Mouse (Mus musculus) stomach, embryonic 15.5 days (tissue): ENCODE measurements around the gene Fam219b. TPM values are rescaled to one million over a fixed set of nuclear protein-coding genes. Genes with fewer than 3 reads are reported as not detected.

Source experiments
- ATAC-seq: fragments of 200-750 bp; cut with Nextera tagmentation; 2 replicates; pipeline ENCODE4 v1.8.0; 2017; ENCODE audit warnings: low read depth, moderate number of reproducible peaks, moderate TSS enrichment; ENCODE audit not compliant: insufficient read depth, low FRiP score
- H3K27ac ChIP-seq: fragments of 300-500 bp; sonication (generic); 2 replicates; pipeline ENCODE4 v1.5.1; 2015; ENCODE audit warnings: mild to moderate bottlenecking, inconsistent platforms
- H3K27me3 ChIP-seq: fragments of 300-500 bp; sonication (generic); replicated peaks from 2 replicates; pipeline ENCODE4 v1.6.1; 2015; ENCODE audit warnings: inconsistent platforms
- H3K36me3 ChIP-seq: fragments of 300-500 bp; sonication (generic); 2 replicates; pipeline ENCODE4 v1.6.1; 2015; ENCODE audit warnings: inconsistent platforms
- H3K4me1 ChIP-seq: fragments of 300-500 bp; sonication (generic); 2 replicates; pipeline ENCODE4 v1.6.1; 2015; ENCODE audit warnings: inconsistent platforms
- H3K4me2 ChIP-seq: fragments of 300-500 bp; sonication (generic); 2 replicates; pipeline ENCODE4 v1.6.1; 2015; ENCODE audit warnings: mild to moderate bottlenecking, inconsistent platforms
- H3K4me3 ChIP-seq: fragments of 300-500 bp; sonication (generic); replicated peaks from 2 replicates; pipeline ENCODE4 v1.5.1; 2015; ENCODE audit warnings: inconsistent platforms
- H3K9ac ChIP-seq: fragments of 300-500 bp; sonication (generic); 2 replicates; pipeline ENCODE4 v1.6.1; 2015; ENCODE audit warnings: inconsistent platforms
- H3K9me3 ChIP-seq: fragments of 300-500 bp; sonication (generic); 2 replicates; pipeline ENCODE4 v1.6.1; 2016; ENCODE audit warnings: inconsistent platforms
- WGBS: fragments of 180-500 bp; shearing (Covaris S2); methylation state at CpG from one replicate; pipeline ENCODE4 v1.1.7; 2015; 5-methylcytosine and 5-hydroxymethylcytosine counted together
- polyA plus RNA-seq: library from polyadenylated mRNA; unstranded; fragments of >200 nt; fragmentation: Nextera tagmentation; extraction: Ambion mirVana; gene quantifications from 2 replicates; pipeline ENCODE4 v1.2.1, GENCODE M21; 2015

Gene Fam219b
- polyA plus RNA-seq = 18.7 and 19.7 TPM in 2 replicates

DNA sequence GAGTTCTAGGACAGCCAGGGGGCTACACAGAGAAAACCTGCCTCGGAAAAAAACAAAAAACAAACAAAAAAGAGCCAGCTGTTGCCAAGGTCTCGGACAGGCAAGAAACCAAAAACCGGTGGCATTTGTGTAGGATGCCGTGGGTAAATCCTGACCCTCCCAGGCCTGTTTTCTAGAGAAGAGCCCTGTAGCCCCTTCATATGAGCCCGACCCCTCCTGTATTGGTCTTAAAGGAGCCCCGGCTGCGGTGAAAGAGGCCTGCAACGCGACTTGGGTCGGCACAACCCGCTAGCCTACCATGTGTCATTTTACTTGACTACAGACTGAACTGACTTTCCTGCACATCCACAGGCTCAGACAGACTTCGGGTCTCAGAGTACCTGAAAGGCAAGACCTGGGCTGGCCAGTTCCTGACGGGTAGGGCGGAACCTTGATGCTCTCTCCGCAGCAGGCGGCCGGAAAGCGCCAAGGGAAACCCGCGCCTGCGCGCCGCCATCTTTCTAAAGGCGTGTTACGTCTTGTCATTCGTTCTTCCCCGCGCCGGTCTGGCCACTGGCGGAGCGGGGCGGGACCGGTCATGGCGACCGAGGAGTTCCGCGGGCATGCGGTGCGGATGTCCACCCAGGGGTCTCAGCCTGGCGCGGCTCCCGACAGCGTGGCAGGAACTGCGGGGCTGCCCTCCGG is at the start of gene Fam219b:
Gene Fam219b (plus strand): TSS at position 485 of the 684 bp plus-strand sequence.
- peaks cover 22% of the 10 kb centered on the region; the same call in 1 of the 2 replicates for H3K36me3 ChIP-seq
- H3K9me3 ChIP-seq = no peaks in the 10 kb centered on the region
- 2% methylated on average over 32 of the region's 45 CpGs for WGBS
- peak within 1 kb of the TSS; percentile 68 for H3K4me2 ChIP-seq
- peak within 1 kb of the TSS; percentile 87 for H3K9ac ChIP-seq
- H3K4me3 ChIP-seq = peak within 1 kb of the TSS; percentile 89
- H3K27ac ChIP-seq = peak within 1 kb of the TSS; percentile 86
- H3K4me1 ChIP-seq = peaks cover 9% of the 10 kb centered on the region
- ATAC-seq = peak; percentile 92
- H3K27me3 ChIP-seq = no peaks in the 10 kb centered on the region

- no peaks in the 10 kb centered on the region for H3K27me3 ChIP-seq
- 72% methylated on average over 7 of the region's 7 CpGs for WGBS
- H3K4me2 ChIP-seq = no peak overlapping the region
- no peaks in the 10 kb centered on the region for H3K9me3 ChIP-seq
- H3K9ac ChIP-seq = no peak overlapping the region
- H3K27ac ChIP-seq = no peak overlapping the region
- ATAC-seq = no peak
- no peaks in the 10 kb centered on the region for H3K4me1 ChIP-seq
- H3K36me3 ChIP-seq = no peaks in the 10 kb centered on the region
- no peak overlapping the region for H3K4me3 ChIP-seq
Observed at GRCm38 (mm10) chr9:57487807-57488206, 49.5 kb upstream of the Fam219b start.

- Histone ChIP-seq H3K9me3 (no peaks in the 10 kb centered on the region), H3K27ac (no peak overlapping the region), H3K27me3 (no peaks in the 10 kb centered on the region), H3K4me1 (no peaks in the 10 kb centered on the region), H3K36me3 (no peaks in the 10 kb centered on the region), H3K4me2 (no peak overlapping the region), H3K4me3 (no peak overlapping the region), H3K9ac (no peak overlapping the region)
- no peak for ATAC-seq
- 93% methylated on average over 2 of the region's 2 CpGs for WGBS
Observed at GRCm38 (mm10) chr9:57493532-57493931, 43.8 kb upstream of the Fam219b start.

GRCm38 (mm10) chr9:57494970-57495369 is 42.4 kb upstream of the Fam219b start:
- Histone ChIP-seq H3K4me1 (no peaks in the 10 kb centered on the region), H3K9ac (no peak overlapping the region), H3K4me2 (no peak overlapping the region), H3K27me3 (peaks cover 4% of the 10 kb centered on the region), H3K9me3 (no peaks in the 10 kb centered on the region), H3K4me3 (no peak overlapping the region), H3K36me3 (no peaks in the 10 kb centered on the region), H3K27ac (no peak overlapping the region)
- ATAC-seq = no peak

DNA sequence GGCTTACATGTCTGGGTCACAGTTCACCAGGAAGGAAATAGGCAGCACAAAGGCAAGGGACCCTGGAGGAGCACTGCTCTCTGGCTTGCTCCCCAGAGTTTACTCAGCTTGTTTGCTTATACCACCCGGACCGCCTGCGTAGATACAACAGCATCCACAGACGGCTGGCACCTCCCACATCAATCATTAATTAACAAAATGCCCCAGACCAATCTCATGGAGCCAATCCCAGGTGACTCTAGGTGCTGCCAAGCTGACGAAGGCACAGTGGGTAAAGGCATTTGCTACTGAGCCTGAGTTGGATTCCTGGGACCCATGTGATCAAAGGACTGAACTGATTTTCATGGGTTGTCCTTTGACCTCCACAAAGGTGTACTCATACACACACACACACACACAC is 40.1 kb upstream of the Fam219b start:
- H3K4me1 ChIP-seq = peaks cover 6% of the 10 kb centered on the region; the same call in 1 of the 2 replicates
- no peak overlapping the region for H3K27ac ChIP-seq
- H3K9ac ChIP-seq = no peak overlapping the region
- no peak for ATAC-seq
- peaks cover 26% of the 10 kb centered on the region for H3K27me3 ChIP-seq
- no peak overlapping the region for H3K4me2 ChIP-seq
- H3K4me3 ChIP-seq = no peak overlapping the region
- 43% methylated on average over 5 of the region's 5 CpGs for WGBS
- H3K36me3 ChIP-seq = no peaks in the 10 kb centered on the region
- H3K9me3 ChIP-seq = no peaks in the 10 kb centered on the region

- no peak for ATAC-seq
- Histone ChIP-seq H3K27me3 (peaks cover 39% of the 10 kb centered on the region), H3K9me3 (no peaks in the 10 kb centered on the region), H3K4me3 (no peak overlapping the region), H3K9ac (no peak overlapping the region), H3K36me3 (no peaks in the 10 kb centered on the region), H3K4me1 (peaks cover 16% of the 10 kb centered on the region), H3K27ac (no peak overlapping the region), H3K4me2 (no peak overlapping the region)
- 55% methylated on average over 7 of the region's 7 CpGs for WGBS
Observed at GRCm38 (mm10) chr9:57498536-57498935, 38.8 kb upstream of the Fam219b start.

- Histone ChIP-seq H3K27me3 (peaks cover 68% of the 10 kb centered on the region), H3K4me1 (peaks cover 34% of the 10 kb centered on the region), H3K9ac (no peak overlapping the region), H3K4me3 (no peak overlapping the region), H3K36me3 (no peaks in the 10 kb centered on the region), H3K9me3 (no peaks in the 10 kb centered on the region), H3K27ac (no peak overlapping the region), H3K4me2 (no peak overlapping the region)
- no peak for ATAC-seq
- WGBS = 17% methylated on average over 13 of the region's 13 CpGs
Observed at GRCm38 (mm10) chr9:57501452-57501851, 35.9 kb upstream of the Fam219b start.

GRCm38 (mm10) chr9:57501861-57502260 is 35.5 kb upstream of the Fam219b start:
- peaks cover 71% of the 10 kb centered on the region for H3K27me3 ChIP-seq
- no peak overlapping the region for H3K4me3 ChIP-seq
- WGBS = 6% methylated on average over 20 of the region's 20 CpGs

DNA sequence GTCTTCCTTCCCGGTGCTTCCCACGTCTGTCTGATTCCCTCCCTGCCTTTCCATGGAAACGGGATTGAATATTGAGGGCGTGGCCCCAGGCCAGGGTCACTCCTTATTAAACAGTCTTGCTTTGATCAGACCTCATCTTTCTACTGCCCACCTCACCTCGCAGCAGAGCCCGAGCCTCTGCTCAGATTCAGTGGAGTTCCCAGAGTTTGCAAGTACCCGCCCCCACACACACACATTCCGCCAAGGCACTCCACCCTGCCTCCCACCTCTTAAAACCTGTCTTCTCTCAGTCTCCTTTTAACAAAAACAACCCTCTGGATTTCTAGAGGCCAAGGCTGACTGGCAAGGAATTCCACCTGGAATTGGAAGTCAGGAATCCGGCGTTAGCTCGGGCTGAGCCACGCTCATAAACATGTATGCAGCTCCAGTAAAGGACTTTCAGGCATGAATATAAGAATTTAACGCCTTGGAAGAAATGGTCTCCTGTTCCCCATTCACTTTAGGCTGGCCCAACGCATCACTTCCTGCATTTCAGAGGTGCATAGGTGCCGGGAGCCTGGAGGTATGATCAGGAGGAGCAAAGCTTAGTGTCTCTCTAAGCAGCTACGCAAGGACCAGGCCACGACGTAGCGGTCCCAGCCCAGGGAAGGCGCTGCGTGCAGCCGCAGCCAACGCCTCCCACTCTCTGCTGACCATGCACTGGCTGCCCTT is 34.3 kb upstream of the Fam219b start:
- ATAC-seq = no peak
- H3K4me1 ChIP-seq = peaks cover 34% of the 10 kb centered on the region
- peak overlapping the region; percentile 47 for H3K4me3 ChIP-seq
- peaks cover 71% of the 10 kb centered on the region for H3K27me3 ChIP-seq
- H3K27ac ChIP-seq = no peak overlapping the region
- no peaks in the 10 kb centered on the region for H3K36me3 ChIP-seq
- no peak overlapping the region for H3K9ac ChIP-seq
- WGBS = 4% methylated on average over 23 of the region's 23 CpGs
- H3K4me2 ChIP-seq = peak overlapping the region; percentile 96
- no peaks in the 10 kb centered on the region for H3K9me3 ChIP-seq

More at GRCm38 (mm10) chr9:57501861-57502260, 35.5 kb upstream of the Fam219b start:
- no peaks in the 10 kb centered on the region for H3K9me3 ChIP-seq
- no peak for ATAC-seq
- H3K36me3 ChIP-seq = no peaks in the 10 kb centered on the region
- H3K4me2 ChIP-seq = no peak overlapping the region
- peaks cover 34% of the 10 kb centered on the region for H3K4me1 ChIP-seq
- no peak overlapping the region for H3K9ac ChIP-seq
- H3K27ac ChIP-seq = no peak overlapping the region

GRCm38 (mm10) chr9:57503622-57504380 is 33.5 kb upstream of the Fam219b start, which contains the start of gene Rpp25:
Gene Rpp25 (plus strand): TSS chr9:57504026.
- peaks cover 34% of the 10 kb centered on the region for H3K4me1 ChIP-seq
- ATAC-seq = peak; percentile 62
- H3K27ac ChIP-seq = no peak within 1 kb of the TSS
- WGBS = under 1% methylated on average over 46 of the region's 46 CpGs
- no peak within 1 kb of the TSS for H3K9ac ChIP-seq
- peak within 1 kb of the TSS; percentile 96 for H3K4me2 ChIP-seq
- peak within 1 kb of the TSS; percentile 47 for H3K4me3 ChIP-seq
- peaks cover 71% of the 10 kb centered on the region for H3K27me3 ChIP-seq
- H3K36me3 ChIP-seq = no peaks in the 10 kb centered on the region
- no peaks in the 10 kb centered on the region for H3K9me3 ChIP-seq

- peak; percentile 68 for ATAC-seq
- WGBS = 2% methylated on average over 34 of the region's 34 CpGs
- Histone ChIP-seq H3K4me1 (peaks cover 34% of the 10 kb centered on the region), H3K4me2 (peak overlapping the region; percentile 96), H3K9ac (no peak overlapping the region), H3K27me3 (peaks cover 71% of the 10 kb centered on the region), H3K36me3 (no peaks in the 10 kb centered on the region), H3K27ac (no peak overlapping the region), H3K4me3 (peak overlapping the region; percentile 47), H3K9me3 (no peaks in the 10 kb centered on the region)
Observed at GRCm38 (mm10) chr9:57504381-57504700, 33.0 kb upstream of the Fam219b start.

- Histone ChIP-seq H3K4me2 (0 out of 2 replicates have a peak overlapping the region, but pooled peaks have one; percentile 96), H3K9ac (no peak overlapping the region), H3K36me3 (no peaks in the 10 kb centered on the region), H3K4me3 (0 out of 2 replicates have a peak overlapping the region, but pooled peaks have one; percentile 47), H3K9me3 (no peaks in the 10 kb centered on the region), H3K27ac (no peak overlapping the region), H3K4me1 (peaks cover 34% of the 10 kb centered on the region), H3K27me3 (peaks cover 67% of the 10 kb centered on the region)
- ATAC-seq = no peak
- WGBS = 56% methylated on average over 10 of the region's 10 CpGs
Observed at GRCm38 (mm10) chr9:57504891-57505290, 32.4 kb upstream of the Fam219b start.
